Mouse (Mus musculus): ENCODE data around the gene Arih2. TPM values are rescaled to one million over a fixed set of nuclear protein-coding genes. Genes with fewer than 3 reads are reported as not detected.

The Arih2 gene
- total RNA-seq, 2 experiments from 2014 or later: 36.0 to 79.9 TPM

DNA sequence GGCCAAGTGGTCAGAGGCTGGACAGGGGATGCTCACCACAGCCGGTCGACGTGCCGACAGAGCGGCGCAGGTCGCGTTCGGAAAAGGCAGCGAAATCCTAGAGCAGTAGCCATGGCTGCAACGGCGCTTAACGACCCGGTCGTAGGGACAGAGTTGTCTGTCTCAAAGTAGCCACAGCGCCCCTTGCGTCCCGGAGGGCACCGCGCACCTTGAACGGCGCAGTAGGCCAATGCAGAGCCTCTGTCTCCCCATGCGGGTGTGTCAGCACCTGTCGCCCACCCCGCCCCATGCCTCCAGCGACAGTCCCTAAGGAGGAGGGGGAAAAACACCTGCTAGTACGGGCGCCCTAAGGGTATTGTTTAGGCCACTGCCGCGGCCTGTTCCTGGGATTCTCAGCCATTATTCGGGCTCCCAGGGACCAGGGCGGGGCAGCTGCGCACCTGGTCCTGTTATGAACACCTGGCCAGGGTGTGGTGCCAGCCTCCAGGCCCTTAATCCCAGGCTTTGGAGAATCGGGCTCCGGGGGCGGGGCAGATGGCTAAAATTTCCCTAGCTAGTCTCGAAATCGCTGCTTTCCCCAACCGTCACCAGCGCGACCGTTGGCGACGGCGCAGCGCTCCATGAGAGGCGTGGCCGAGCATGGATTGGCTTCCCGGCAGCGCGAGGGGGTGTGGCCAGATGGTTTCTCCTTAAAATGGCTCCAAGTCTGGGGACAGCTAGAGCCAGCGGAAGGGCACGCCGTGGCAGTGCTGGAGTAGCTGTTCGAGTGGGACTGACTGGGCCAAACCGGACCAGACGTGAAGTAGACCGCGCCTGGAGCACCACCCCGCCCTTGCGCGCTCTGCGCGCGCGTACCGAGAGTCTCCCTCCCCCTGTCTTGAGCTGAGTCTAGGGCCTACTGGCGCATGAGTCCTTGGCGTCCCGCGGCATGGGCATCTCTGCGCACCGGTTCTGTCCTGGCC is 82.1 kb downstream of the Arih2 start, which contains the start of gene Ndufaf3:
Ndufaf3 (minus strand) TSS at position 620 of the 962 bp plus-strand sequence.
- ATAC-seq (replicated peaks; ENCODE audit: low FRiP score, poor library complexity, severe bottlenecking): peak; percentile 74

- peak; percentile 5 for ATAC-seq (replicated peaks; ENCODE audit: low FRiP score, poor library complexity, severe bottlenecking)
These were observed 83.0 kb downstream of the Arih2 start for GRCm38 (mm10) chr9:108565881-108566814.

GRCm38 (mm10) chr9:108564131-108564530 is 85.1 kb downstream of the Arih2 start:
- no peak for ATAC-seq (replicated peaks; ENCODE audit: low FRiP score, poor library complexity, severe bottlenecking)

GRCm38 (mm10) chr9:108563671-108564070 is 85.5 kb downstream of the Arih2 start:
- ATAC-seq (replicated peaks; ENCODE audit: low FRiP score, poor library complexity, severe bottlenecking): no peak

GRCm38 (mm10) chr9:108560227-108560841 is 88.9 kb downstream of the Arih2 start, which contains the start of gene Impdh2:
Gene Impdh2, plus strand, starts transcription at chr9:108560286.
- peak; percentile 99 for ATAC-seq (replicated peaks; ENCODE audit: low FRiP score, poor library complexity, severe bottlenecking)

GRCm38 (mm10) chr9:108559169-108559568 is 90.0 kb downstream of the Arih2 start:
- ATAC-seq (replicated peaks; ENCODE audit: low FRiP score, poor library complexity, severe bottlenecking): no peak

Other genes starting within 250 kb of the Arih2 start
- gene Ccdc36, start 220.9 kb downstream of the Arih2 start, total RNA-seq (2015; ENCODE audit: low replicate concordance): not detected in 2 replicates
- 1.1 TPM in 1 of 2 replicates, not detected in the other for gene Ccdc36, start 220.9 kb downstream of the Arih2 start, total RNA-seq (2017; ENCODE audit: low replicate concordance)
- gene BC048562, start 212.9 kb downstream of the Arih2 start, total RNA-seq (2015; ENCODE audit: low replicate concordance): not detected in 2 replicates
- not detected in 2 replicates for gene BC048562, start 212.9 kb downstream of the Arih2 start, total RNA-seq (2017; ENCODE audit: low replicate concordance)
- gene Ccdc71, start 188.9 kb downstream of the Arih2 start, total RNA-seq (2015; ENCODE audit: low replicate concordance): 3.4 and 23.4 TPM in 2 replicates
- 9.5 and 14.6 TPM in 2 replicates for gene Ccdc71, start 188.9 kb downstream of the Arih2 start, total RNA-seq (2017; ENCODE audit: low replicate concordance)
- 2.5 and 2.9 TPM in 2 replicates for gene Klhdc8b, start 187.8 kb downstream of the Arih2 start, total RNA-seq (2015; ENCODE audit: low replicate concordance)
- 5.4 TPM in 1 of 2 replicates, not detected in the other for gene Klhdc8b, start 187.8 kb downstream of the Arih2 start, total RNA-seq (2017; ENCODE audit: low replicate concordance)
- not detected in 2 replicates for gene Lamb2, start 169.7 kb downstream of the Arih2 start, total RNA-seq (2015; ENCODE audit: low replicate concordance)
- gene Lamb2, start 169.7 kb downstream of the Arih2 start, total RNA-seq (2017; ENCODE audit: low replicate concordance): not detected in 2 replicates
- 52.6 and 63.7 TPM in 2 replicates for gene Usp19, start 158.8 kb downstream of the Arih2 start, total RNA-seq (2015; ENCODE audit: low replicate concordance)
- gene Usp19, start 158.8 kb downstream of the Arih2 start, total RNA-seq (2017; ENCODE audit: low replicate concordance): 54.7 and 58.7 TPM in 2 replicates
- gene Qars, start 141.7 kb downstream of the Arih2 start, total RNA-seq (2015; ENCODE audit: low replicate concordance): 67.5 and 85.1 TPM in 2 replicates
- 78.3 and 79.2 TPM in 2 replicates for gene Qars, start 141.7 kb downstream of the Arih2 start, total RNA-seq (2017; ENCODE audit: low replicate concordance)
- gene Qrich1, start 132.6 kb downstream of the Arih2 start, total RNA-seq (2015; ENCODE audit: low replicate concordance): 92.6 and 141 TPM in 2 replicates
- 117 and 139 TPM in 2 replicates for gene Qrich1, start 132.6 kb downstream of the Arih2 start, total RNA-seq (2017; ENCODE audit: low replicate concordance)
- gene Impdh2, start 89.1 kb downstream of the Arih2 start, total RNA-seq (2015; ENCODE audit: low replicate concordance): 28.8 and 75.0 TPM in 2 replicates
- gene Impdh2, start 89.1 kb downstream of the Arih2 start, total RNA-seq (2017; ENCODE audit: low replicate concordance): 37.1 and 46.5 TPM in 2 replicates
- 16.3 and 22.0 TPM in 2 replicates for gene Ndufaf3, start 82.0 kb downstream of the Arih2 start, total RNA-seq (2015; ENCODE audit: low replicate concordance)
- gene Ndufaf3, start 82.0 kb downstream of the Arih2 start, total RNA-seq (2017; ENCODE audit: low replicate concordance): 1.4 and 37.6 TPM in 2 replicates
- 47.8 and 48.7 TPM in 2 replicates for gene Dalrd3, start 79.5 kb downstream of the Arih2 start, total RNA-seq (2015; ENCODE audit: low replicate concordance)
- gene Dalrd3, start 79.5 kb downstream of the Arih2 start, total RNA-seq (2017; ENCODE audit: low replicate concordance): 18.7 and 23.7 TPM in 2 replicates
- gene Wdr6, start 70.6 kb downstream of the Arih2 start, total RNA-seq (2015; ENCODE audit: low replicate concordance): 2.9 and 6.8 TPM in 2 replicates
- gene Wdr6, start 70.6 kb downstream of the Arih2 start, total RNA-seq (2017; ENCODE audit: low replicate concordance): 1.4 and 3.7 TPM in 2 replicates
- gene P4htm, start 51.7 kb downstream of the Arih2 start, total RNA-seq (2015; ENCODE audit: low replicate concordance): not detected in 2 replicates
- gene P4htm, start 51.7 kb downstream of the Arih2 start, total RNA-seq (2017; ENCODE audit: low replicate concordance): not detected in 2 replicates
- 4.2 TPM in 1 of 2 replicates, not detected in the other for gene Slc25a20, start 12.7 kb upstream of the Arih2 start, total RNA-seq (2015; ENCODE audit: low replicate concordance)
- gene Slc25a20, start 12.7 kb upstream of the Arih2 start, total RNA-seq (2017; ENCODE audit: low replicate concordance): 2.0 and 6.9 TPM in 2 replicates
- 1.4 and 10.9 TPM in 2 replicates for gene Prkar2a, start 39.9 kb upstream of the Arih2 start, total RNA-seq (2015; ENCODE audit: low replicate concordance)
- gene Prkar2a, start 39.9 kb upstream of the Arih2 start, total RNA-seq (2017; ENCODE audit: low replicate concordance): 1.4 and 1.5 TPM in 2 replicates
- 16.2 and 32.7 TPM in 2 replicates for gene Ip6k2, start 134.4 kb upstream of the Arih2 start, total RNA-seq (2015; ENCODE audit: low replicate concordance)
- gene Ip6k2, start 134.4 kb upstream of the Arih2 start, total RNA-seq (2017; ENCODE audit: low replicate concordance): 32.5 and 80.9 TPM in 2 replicates
- gene Nckipsd, start 159.0 kb upstream of the Arih2 start, total RNA-seq (2015; ENCODE audit: low replicate concordance): 2.9 and 6.1 TPM in 2 replicates
- 9.8 and 20.6 TPM in 2 replicates for gene Nckipsd, start 159.0 kb upstream of the Arih2 start, total RNA-seq (2017; ENCODE audit: low replicate concordance)
- gene Celsr3, start 176.9 kb upstream of the Arih2 start, total RNA-seq (2015; ENCODE audit: low replicate concordance): 2.9 and 4.3 TPM in 2 replicates
- 0.51 and 0.61 TPM in 2 replicates for gene Celsr3, start 176.9 kb upstream of the Arih2 start, total RNA-seq (2017; ENCODE audit: low replicate concordance)
- gene Slc26a6, start 203.9 kb upstream of the Arih2 start, total RNA-seq (2015; ENCODE audit: low replicate concordance): not detected in 2 replicates
- gene Slc26a6, start 203.9 kb upstream of the Arih2 start, total RNA-seq (2017; ENCODE audit: low replicate concordance): not detected in 2 replicates

Measured in erythroid progenitor cell, adult 5-6 weeks (primary cell).